Mouse (Mus musculus): ENCODE data around the gene Dcaf1.
A peak's percentile ranks its signal among the peaks of the same experiment; 100 is the strongest.

Gene Dcaf1

DNA sequence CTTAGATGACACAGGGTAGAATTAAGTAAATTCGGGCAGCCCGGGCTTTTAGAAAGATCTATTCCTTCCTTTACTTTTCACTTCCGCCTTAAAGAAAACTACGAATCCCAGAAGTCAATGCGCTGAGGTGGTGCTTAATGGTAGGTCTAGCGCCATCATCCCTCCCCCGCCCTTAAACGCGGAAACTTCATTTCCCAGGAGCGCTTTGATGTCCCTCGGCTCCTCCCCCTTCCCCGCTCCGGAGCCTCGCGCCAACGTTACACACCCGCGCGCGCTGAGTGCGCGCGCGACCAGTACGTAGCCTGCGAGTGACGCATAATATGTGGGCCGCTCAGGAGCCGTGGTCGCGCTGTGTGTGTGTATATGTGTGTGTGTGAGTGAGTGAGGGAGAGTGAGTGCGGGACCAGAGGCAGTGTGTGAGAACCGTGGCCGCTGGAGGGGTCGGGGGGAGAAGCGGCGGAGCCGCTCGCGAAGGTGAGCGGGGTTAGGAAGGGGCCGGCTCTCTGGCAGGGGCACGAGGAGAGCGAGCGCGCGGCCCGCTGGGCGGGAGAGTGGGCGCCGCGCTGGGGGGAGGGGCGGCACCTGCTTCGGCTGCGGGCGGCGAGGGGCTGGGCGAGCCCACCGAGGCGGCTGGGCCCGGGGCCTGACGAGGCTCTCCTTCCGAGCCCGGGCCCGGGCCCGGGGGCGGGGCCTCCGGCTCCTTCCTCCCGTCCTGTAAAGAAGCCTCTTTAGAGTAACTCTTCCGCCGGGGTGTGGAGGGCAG, at the start of gene Dcaf1:
Gene Dcaf1 (plus strand): TSS at position 257 of the 763 bp plus-strand sequence.
- DNase-seq = peak; percentile 96

DNA sequence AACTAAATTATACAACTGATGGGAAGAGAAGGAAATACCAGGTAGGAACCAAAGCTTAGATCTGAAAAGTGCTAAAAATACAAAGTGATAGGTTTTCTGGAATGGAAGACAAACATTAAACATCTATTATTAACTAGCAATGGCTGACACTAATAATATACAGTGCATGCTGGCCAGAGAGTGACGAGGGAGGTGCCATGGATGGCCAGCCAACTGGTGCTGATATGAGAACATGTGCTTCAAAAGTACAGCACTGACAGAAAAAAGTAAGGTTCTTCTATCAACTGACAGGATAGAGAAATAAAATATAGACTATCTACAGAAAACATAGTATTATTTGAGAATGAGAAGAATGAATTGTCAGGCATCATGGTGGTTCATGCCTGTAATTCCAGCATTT, 45.6 kb upstream of the Dcaf1 start:
- DNase-seq = no peak

DNA sequence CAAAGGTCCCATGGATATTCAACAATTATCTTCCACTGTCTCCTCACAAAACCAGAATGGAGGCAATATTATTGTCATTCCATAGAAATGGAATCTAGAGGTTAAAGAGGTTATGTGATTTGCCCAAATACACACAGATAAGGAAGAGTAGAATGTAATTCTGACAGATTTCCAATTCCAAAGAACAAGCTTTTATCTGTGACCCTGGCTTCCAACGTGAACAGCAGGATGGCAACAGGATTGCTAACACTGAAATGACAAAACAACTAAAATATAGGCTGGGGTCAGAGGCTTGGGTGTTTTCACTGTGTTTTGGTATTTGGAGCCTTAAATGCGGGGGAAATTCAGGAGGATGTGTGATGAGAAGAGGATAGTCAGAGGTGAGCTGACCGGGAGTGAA, 44.3 kb upstream of the Dcaf1 start:
- no peak for DNase-seq

DNA sequence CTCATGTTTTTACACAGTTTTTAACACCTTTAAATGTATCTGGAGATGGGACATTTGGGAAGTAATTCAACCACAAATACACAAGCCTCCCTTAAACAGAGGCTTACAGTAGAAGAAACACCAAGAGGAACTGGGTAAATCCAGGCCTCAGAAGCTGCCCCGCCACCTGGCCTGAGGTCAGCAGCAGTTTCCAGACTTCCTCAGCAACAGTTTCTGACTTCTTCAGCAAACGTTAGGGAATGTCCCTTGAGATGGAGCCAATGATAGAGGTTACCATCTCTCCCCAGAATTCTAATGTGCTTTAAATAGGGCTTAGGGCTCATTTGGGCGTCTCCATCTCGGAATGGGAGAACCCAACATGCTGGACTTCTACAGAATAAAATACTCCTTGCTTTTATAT, 43.4 kb upstream of the Dcaf1 start:
- DNase-seq = no peak

DNA sequence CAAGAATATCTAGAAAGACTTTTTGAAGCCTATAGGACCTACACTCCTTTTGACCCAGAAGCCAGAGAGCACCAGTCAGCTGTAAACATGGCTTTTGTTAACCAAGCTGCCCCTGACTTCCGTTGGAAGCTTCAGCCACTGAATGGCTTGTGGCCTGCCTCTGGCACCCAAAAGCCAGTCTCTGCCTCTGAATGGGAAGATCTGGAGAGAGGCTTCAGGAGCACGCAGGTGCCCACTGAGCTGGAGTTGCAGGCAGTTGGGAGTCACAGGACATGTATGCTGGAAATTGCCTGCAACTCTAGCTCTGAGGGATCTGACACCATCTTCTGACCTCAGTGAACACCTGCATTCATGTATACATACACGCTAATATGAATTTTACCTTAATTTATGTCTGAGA, 41.6 kb upstream of the Dcaf1 start:
- no peak for DNase-seq

DNA sequence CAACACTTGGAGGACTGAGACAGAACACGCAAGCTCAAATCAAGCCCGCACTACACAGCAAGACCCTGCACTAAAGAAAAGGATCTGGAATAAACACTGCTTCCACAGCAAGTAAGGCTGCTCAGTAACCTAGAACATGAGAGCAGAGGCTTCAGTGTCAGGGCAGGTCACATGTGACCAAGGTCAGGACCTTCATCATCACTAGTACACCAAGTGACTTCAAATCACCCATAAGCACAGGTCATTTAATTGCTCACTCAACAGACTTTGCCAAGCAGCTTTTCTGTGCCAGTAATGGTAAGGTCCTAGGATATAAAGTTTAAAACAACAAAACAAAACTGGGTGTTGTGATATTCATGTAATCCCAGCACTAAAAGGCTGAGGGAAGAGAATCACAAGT, 38.1 kb upstream of the Dcaf1 start:
- no peak for DNase-seq

DNA sequence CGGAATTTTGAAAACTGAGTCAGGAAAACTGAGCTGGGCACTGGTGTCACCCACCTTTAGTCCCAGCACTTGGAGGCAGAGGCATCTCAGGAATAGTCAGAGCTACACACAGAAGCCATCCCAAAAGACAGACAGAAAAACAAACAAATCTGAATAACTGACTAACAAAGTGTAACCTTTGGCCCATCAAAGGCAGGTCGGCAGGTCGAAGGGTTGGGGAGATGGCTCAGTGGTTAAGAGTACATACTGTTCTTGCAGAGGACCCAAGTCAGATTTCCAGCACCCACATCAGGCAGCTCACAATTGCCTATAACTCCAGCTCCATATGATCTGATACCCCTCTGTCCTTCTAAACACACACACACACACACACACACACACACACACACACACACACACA, 36.5 kb upstream of the Dcaf1 start:
- no peak for DNase-seq

DNA sequence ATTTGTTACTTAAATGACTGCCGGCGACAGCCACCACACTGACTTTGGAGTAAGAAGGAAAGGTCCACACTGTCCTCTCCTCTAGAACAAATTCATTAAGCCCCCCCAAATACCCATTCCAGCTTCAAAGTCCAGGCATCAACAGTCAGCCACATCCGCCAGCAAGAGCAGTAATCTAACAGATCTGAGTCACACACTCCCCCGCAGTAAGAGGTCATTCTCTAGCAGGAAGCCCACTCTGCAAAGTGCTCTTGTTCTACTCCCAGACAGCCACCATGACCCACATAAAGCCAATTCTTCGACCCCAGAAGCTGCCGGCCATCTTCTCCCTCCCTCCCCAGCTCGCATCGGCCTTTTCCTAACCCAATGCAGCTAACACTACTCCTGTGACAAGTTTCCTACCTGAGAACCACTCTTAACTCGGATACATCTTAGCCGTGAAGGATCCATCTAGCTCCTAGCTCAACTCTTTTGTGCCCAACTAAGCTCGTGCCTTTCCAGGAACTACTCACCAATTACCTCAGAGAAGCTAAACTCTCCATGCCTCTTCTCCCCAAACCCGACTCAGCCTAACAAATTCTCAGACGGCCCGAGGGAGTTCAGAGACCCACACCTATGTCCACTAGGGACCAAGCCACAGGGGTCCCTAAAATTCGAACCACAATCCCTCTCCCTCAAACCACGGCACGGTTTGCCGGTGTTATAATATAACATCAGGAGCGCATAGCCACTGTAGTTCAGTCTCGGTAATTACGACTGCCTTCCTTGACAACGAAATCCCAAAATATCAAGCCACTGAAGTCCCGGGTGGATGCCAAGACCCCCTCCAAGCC, 33.5 kb upstream of the Dcaf1 start:
- peak; percentile 3 for DNase-seq

DNA sequence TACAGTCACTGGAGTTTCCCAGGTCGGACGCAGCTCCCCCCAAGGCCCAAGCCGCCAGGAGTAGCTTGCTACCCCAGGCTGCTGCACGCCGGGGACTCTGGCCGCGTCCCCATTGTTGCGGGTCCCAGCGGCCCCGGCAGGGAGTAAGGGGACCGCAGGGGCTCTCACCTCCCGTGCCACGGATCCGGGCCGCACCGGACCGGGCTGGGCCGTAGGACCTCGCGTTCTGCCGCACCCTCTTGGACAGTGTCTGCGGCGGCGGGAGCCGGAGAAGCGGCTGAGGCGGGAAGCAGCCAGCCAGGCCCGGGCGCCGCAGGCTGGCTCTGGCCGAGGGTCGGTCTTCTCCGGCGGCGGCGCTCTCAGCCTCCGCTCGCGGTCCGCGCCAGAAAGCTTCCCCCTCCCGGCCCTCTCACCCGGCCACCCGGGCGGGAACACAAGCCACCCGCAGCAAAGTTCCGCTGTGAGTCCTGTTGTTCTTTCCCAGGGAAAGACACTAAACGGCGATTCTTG, 32.8 kb upstream of the Dcaf1 start, which contains the start of gene Rad54l2:
Gene Rad54l2 (minus strand): TSS at position 383 of the 510 bp plus-strand sequence.
- DNase-seq = peak; percentile 86

DNA sequence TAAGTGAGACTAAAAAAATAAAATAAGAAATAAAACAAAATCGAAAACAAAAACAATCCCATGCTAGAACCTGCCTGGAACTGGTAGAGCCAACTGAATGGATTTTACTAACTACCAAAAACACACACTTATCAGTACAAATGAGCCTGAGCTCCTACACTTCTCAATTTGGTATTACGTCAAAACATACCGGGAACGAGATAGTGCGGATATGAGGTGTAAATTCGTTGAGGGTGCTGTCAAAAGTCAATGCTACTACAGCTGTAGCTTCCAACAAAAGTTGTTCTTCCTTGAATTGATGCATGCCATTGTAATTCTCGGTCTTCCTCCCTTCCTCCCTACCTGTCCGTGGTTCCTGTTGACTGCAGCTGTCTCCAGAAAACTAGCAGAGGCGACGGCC, 32.3 kb upstream of the Dcaf1 start:
- no peak for DNase-seq

DNA sequence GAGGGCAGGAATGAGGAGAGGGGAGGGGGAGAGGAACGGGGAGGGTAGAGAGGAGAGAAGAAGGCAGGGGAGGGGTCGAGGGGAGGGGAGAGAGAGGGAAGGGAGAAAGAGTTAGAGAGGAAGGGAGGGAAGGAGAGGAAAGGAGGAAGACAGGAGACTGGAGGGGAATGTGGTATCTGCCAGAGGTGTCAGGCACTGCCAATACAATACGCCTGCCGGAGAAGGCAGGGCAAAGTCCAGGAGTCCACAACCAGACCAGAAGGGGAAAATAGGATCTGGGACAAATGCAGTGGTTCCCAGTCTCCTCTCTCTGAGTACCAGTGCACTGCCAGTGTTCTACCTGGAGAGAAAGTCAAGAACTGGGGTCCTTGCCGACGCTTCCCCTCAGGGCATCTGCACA, 30.8 kb upstream of the Dcaf1 start:
- no peak for DNase-seq

DNA sequence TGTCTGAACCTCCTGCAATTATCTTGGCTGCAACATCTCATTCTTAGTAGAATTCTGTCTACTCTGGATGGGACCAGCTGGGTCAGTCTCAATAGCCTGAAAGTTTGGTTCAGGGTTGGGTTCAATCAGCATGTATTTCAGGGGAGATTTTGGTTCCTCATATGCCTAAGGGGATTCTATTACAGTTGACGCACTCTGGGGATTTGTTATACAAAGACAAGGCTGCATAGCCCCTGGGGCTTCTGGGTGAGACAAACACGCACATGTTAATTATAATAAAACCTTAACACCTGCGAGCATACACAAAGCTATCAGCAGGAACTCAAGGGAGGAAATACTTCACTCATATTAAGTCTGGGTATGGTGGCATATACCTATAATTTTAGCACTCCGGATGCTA, 15.2 kb upstream of the Dcaf1 start:
- no peak for DNase-seq

DNA sequence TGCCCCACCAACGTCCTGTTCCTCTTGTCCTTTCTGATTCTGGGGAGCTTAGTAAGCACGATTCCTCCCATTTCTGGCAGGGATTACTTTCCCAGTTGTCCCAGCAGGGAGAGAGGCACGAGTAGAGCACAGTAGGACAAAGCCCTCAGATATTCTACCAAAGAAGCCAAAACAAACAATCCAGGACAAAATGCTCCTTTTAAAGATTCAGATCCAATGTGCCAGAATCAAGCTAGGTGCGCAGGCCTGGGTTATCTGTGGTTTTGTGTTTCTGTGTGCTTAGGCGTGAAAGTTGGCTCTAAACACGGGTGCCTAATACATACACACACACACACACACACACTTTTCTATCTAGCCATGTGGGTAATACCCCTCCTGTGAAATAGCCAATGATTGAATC, 3.5 kb upstream of the Dcaf1 start:
- DNase-seq = no peak

DNA sequence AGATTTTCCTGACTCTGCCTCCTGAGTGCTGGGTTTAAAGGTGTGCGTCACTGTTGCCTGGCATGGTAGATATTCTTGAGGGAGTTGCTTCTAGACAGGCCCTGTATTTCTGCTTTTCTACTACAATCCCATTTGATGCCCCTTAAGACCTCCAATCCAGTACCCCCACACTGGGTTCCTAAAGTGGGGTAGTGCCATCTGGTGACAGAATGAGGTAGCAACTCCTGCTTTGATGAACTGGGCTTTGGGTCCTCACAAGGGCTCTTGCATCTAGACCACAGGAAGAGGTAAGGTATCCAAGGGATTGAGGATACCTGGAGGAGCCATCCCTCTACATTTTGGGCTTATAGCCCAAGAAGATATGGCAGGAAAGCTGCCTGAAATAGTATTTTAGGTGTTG, 2.5 kb upstream of the Dcaf1 start:
- no peak for DNase-seq

DNA sequence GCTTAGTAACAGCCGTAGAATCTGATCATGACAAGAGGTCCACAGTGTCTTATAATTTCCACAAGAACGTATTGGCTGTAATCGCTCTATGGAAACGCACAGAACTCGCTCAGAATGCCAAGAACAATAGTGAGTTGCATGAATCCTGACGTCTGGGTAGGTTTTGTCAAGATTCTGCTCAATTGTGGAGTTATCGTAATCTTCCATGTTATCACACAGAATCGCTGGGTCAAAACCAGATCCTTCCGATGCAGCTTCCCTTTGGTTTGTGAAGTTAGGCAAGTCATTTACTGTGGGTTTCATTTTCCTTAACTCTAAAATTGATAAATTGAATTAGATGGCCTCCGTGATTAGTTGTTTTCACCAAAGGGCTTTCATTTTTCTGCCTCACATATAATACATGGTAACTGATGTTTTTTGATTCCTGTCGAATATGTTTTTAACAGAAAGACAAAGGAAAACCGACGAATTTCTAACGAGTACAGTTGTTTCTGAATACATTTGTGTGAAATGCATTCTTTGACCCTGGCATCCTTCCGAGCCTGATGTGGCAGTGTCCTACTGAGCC, 540 bp upstream of the Dcaf1 start:
- DNase-seq = no peak

DNA sequence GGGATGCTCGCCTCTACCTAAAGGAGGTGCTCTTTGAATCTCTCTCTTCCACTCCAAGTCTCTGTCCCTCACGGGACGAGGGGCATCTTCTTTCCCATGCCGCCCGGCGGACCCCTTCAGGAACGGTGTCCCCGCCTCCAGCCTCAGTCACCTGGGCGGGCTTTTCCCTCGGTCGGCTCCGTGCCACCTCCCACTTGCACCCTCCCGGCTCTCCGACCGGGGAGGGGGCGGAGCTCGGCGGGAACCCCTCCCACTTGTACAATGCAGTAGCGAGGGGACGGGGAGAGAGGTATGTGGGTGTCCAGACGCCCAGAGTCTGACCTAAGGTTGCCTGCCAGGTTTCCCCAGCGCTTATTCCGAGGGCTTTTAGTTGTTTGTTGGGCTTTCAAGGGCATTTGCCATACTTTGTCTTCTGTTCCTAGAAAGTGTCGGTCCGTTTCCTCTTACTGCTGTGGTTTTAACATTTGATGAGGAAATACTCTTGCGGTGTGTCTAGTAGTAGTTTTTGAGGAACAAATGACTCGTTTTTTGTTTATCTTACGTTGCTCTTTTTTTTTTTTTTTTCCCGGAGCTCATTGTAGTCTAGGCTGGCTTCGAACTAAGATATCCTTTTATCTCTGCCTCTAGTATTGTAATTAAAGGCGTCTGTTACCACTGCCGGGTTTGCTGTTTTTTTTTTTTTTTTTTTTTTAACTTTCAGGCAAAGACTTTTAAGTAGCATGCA, 869 bp downstream of the Dcaf1 start:
- DNase-seq = peak; percentile 82

DNA sequence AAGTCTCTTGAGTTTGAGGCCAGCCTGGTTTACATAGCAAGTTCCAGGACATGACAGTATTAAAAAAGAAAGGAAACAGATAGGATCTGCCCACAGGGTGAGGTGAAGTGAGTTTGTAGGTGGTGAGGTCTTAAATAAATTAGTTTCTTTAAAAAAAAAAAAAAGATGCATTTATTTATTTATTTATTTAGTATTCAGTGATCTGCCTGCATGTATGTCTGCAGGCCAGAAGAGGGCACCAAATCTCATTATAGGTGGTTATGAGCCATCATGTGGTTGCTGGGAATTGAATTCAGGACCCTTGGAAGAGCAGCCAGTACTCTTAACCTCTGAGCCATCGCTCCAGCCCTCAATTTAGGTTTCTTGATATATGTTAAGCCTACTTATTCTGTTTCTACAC, 18.9 kb downstream of the Dcaf1 start:
- no peak for DNase-seq

DNA sequence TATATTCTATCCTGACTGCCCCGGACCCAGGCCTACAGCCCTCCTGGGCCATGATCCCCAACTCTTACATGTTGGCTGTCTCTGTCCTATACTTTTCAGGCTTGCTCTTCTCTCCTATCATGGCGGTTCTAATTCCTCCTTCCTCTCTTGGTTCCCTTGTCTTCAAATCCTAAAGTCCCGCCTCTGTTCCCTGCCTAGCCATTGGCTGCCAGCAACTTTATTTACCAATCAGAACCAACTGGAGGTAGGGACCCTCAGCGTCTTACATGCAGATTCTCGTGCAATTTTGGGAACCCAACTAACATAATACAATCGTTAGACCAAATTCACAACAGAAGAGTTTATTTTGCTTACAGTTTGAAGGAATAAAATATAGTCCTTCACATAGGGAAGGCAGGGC, 21.1 kb downstream of the Dcaf1 start:
- DNase-seq = no peak

DNA sequence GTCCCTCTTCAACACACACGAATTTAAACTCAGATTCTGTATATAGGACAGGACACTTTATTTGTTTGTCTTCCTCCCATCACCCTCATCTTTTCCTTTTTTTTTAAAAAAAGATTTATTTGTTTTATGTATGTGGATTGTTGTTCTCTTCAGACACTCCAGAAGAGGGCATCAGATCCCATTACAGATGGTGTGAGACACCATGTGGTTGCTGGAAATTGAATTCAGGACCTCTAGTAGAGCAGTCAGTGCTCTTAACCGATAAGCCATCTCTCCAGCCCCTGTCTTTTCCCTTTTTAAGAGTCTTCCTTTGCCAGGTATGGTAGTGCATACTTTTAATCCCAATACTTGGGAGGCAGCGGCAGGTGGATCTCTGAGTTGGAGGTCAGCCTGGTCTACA, 35.0 kb downstream of the Dcaf1 start:
- DNase-seq = no peak

DNA sequence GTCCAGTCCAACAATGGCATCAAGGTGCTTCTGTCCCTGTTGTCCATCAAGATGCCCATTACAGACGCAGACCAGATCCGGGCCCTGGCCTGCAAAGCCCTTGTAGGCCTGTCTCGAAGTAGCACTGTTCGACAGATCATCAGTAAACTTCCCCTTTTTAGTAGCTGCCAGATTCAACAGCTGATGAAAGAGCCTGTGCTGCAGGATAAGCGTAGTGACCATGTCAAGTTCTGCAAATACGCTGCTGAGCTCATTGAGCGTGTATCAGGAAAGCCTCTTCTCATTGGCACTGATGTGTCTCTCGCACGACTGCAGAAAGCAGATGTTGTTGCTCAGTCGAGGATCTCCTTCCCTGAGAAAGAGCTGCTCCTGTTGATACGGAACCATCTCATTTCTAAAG, 36.4 kb downstream of the Dcaf1 start:
- no peak for DNase-seq

DNA sequence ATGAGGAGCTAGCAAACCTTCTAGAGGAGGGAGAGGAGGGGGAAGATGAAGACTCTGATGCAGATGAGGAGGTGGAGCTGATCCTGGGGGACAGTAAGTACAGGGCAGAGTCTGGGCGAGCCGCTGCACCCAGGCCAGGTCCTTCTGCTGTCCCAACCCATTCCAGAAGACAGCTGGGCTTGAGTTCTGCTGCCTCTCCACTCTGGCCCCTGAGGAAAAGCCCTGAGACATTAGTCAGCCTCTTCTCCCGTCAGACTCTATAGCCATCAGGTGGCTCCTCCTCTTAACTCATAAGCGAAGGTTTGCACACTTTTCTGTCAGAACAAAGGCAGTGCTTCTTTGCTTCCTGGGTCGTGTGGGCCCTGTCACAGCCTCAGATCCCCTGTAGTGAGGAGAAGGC, 52.5 kb downstream of the Dcaf1 start:
- no peak for DNase-seq

DNA sequence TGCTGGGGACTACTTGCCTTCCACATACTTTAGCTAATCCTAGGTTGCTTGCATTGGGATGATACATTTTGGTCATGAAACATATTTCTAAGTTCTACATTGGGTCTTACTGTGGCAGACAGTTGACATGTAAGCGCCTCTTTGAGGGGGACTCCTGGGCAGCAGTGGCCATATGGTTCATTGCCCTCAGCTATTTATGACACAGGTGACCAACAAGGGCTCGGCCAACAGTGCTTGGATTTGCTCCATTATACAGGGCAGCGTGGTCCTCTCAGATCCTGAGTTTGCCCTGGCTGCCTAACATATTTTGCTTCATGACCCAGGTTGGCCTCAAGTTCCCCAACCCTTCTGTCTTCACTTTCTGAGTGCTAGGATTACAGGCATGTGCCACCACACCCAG, 55.0 kb downstream of the Dcaf1 start:
- no peak for DNase-seq

DNA sequence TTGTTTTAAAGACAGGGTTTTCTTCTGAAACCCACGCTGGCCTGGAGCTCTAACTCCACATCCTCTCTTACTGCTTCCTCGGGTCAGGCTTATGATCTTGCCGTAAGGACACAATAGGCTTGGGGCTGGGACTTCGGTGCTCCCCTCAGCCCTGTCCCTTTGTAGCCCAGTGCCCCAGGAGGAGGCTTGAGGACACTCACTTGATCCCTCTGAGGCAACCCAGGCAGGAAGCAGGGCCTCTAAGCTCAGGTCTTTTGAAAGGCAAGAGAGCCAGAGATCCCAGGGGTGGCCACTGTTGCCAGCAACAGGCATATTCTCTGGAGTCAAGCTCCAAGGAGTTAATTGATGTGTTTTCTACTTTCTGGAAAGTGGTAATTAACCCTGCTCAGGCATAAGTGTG, 57.8 kb downstream of the Dcaf1 start:
- no peak for DNase-seq

Measured in right cerebral cortex, adult 18-20 months (tissue).